In the genomic region with DNA sequence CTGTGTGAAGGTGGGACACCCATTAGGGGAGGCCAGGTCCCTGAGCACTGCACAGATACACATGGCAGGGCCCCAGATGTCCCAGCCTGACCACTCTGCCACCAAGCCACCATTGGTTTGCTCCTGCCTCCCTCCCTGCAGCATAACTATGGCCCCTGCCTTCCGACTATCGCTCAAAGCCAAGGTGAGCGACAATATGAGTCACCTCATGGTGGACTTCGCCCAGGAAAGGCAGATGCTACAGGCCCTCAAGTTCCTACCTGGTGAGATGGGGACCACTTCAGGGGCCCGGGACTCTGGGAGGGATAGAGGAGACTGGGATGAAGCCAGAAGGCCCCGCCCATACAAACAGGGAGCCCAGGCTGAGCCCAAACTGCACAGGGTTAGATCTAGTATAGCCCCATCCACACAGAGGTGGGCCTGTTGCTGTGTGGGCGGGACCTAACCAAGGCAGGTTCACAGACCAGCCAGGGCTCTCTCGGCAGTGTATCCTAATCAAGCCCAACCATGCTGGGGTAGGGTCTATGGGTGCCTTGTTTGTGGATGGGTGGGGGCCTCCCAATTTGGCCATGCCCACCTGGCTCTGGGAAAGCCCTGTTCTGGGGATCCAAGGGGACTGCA, we compare ENCODE assay signal across 20 mouse cellular contexts. TPM values are rescaled to one million over a fixed set of nuclear protein-coding genes. Genes with fewer than 3 reads are reported as not detected.
DNase-seq lines count a peak whose midpoint lies in the region; ATAC-seq and TF ChIP-seq lines count a peak whose summit lies in the region.
"Had no signal": no experiment of that assay in that cellular context is flagged by ENCODE, and none has a peak within 500 bp of the region (broad histone marks: within the 10 kb centered on the region; RNA-seq: fewer than 3 reads in every experiment).

No protein-coding gene starts in this region.

- no peaks in the 10 kb centered on the region for H3K36me3 ChIP-seq in liver, embryonic 12.5 days
- H3K36me3 ChIP-seq in liver, postnatal 0 days (replicated peaks; ENCODE audit: insufficient read depth, low read length): no peaks in the 10 kb centered on the region
- no peaks in the 10 kb centered on the region for H3K36me3 ChIP-seq in intestine, embryonic 14.5 days (ENCODE audit: control insufficient read depth, insufficient read depth, low read length)
- no peaks in the 10 kb centered on the region for H3K36me3 ChIP-seq in stomach, embryonic 16.5 days (ENCODE audit: control insufficient read depth, insufficient read depth, low read length)
- H3K36me3 ChIP-seq in hindbrain, embryonic 13.5 days: peaks cover 66% of the 10 kb centered on the region
- H3K36me3 ChIP-seq: kidney, embryonic 15.5 days had no signal

- peaks cover 36% of the 10 kb centered on the region for H3K27me3 ChIP-seq in liver, embryonic 12.5 days (replicated peaks)
- H3K27me3 ChIP-seq in liver, postnatal 0 days (ENCODE audit: insufficient read depth, low read length): peaks cover 13% of the 10 kb centered on the region
- H3K27me3 ChIP-seq in intestine, embryonic 14.5 days (replicated peaks; ENCODE audit: control insufficient read depth, insufficient read depth, low read length): no peaks in the 10 kb centered on the region
- no peaks in the 10 kb centered on the region for H3K27me3 ChIP-seq in stomach, embryonic 16.5 days (ENCODE audit: control insufficient read depth, insufficient read depth, low read length)
- no peaks in the 10 kb centered on the region for H3K27me3 ChIP-seq in hindbrain, embryonic 13.5 days
- H3K27me3 ChIP-seq: forebrain, embryonic 13.5 days; kidney, embryonic 15.5 days; limb, embryonic 13.5 days; neural tube, embryonic 12.5 days had no signal

- TF ChIP-seq CTCF in liver, postnatal 0 days (IDR thresholded peaks at IDR 0.05; ENCODE audit: low read depth): no peak

- H3K4me3 ChIP-seq in liver, embryonic 12.5 days: no peak overlapping the region
- H3K4me3 ChIP-seq in liver, postnatal 0 days (ENCODE audit: low read depth, low read length): no peak overlapping the region
- H3K4me3 ChIP-seq in intestine, embryonic 14.5 days (ENCODE audit: low read depth, low read length): no peak overlapping the region
- no peak overlapping the region for H3K4me3 ChIP-seq in stomach, embryonic 16.5 days (replicated peaks; ENCODE audit: low read length)
- H3K4me3 ChIP-seq in hindbrain, embryonic 13.5 days: no peak overlapping the region
- H3K4me3 ChIP-seq: forebrain, embryonic 13.5 days; kidney, embryonic 15.5 days; limb, embryonic 13.5 days; neural tube, embryonic 12.5 days had no signal

- ATAC-seq in liver, embryonic 12.5 days: peak; percentile 55
- no peak for ATAC-seq in liver, postnatal 0 days
- peak; percentile 41 for ATAC-seq in intestine, embryonic 14.5 days (replicated peaks; ENCODE audit: low FRiP score, low TSS enrichment, low read depth)
- ATAC-seq in stomach, embryonic 16.5 days (ENCODE audit: insufficient read depth, low FRiP score): peak; percentile 15; the same call in 1 of the 2 replicates
- ATAC-seq in hindbrain, embryonic 13.5 days (ENCODE audit: low FRiP score): no peak
- ATAC-seq: forebrain, embryonic 13.5 days; hindbrain, postnatal 0 days had no signal

- DNase-seq in liver, postnatal 0 days: no peak
- peak; percentile 40 for DNase-seq in ZHBTc4 (ENCODE audit: low read depth, low spot score)
- no peak for DNase-seq in intestine, embryonic 14.5 days (ENCODE audit: low spot score)
- DNase-seq in T-cell, adult 2 months (ENCODE audit: low spot score): no peak
- DNase-seq: adrenal gland, postnatal 25 days; cerebellum, adult 11-12 months; cerebellum, postnatal 14 days; gastrocnemius, postnatal 10 days; heart, adult 11 months; lung, embryonic 14.5 days had no signal

- no peak for TF ChIP-seq EP300 in liver, postnatal 0 days (IDR thresholded peaks at IDR 0.05; ENCODE audit: low read depth)

- no peak overlapping the region for H3K27ac ChIP-seq in liver, embryonic 12.5 days
- H3K27ac ChIP-seq in liver, postnatal 0 days (ENCODE audit: low read depth): no peak overlapping the region
- no peak overlapping the region for H3K27ac ChIP-seq in intestine, embryonic 14.5 days (ENCODE audit: low read depth)
- no peak overlapping the region for H3K27ac ChIP-seq in stomach, embryonic 16.5 days (ENCODE audit: low read length)
- H3K27ac ChIP-seq in hindbrain, embryonic 13.5 days: no peak overlapping the region
- H3K27ac ChIP-seq: forebrain, embryonic 13.5 days; hindbrain, postnatal 0 days; kidney, embryonic 15.5 days; limb, embryonic 13.5 days; macrophage; neural tube, embryonic 12.5 days had no signal

- no peaks in the 10 kb centered on the region for H3K9me3 ChIP-seq in liver, embryonic 12.5 days (replicated peaks)
- H3K9me3 ChIP-seq in liver, postnatal 0 days (ENCODE audit: low read length): no peaks in the 10 kb centered on the region
- H3K9me3 ChIP-seq in intestine, embryonic 14.5 days (ENCODE audit: control insufficient read depth, low read length): no peaks in the 10 kb centered on the region
- H3K9me3 ChIP-seq in stomach, embryonic 16.5 days (replicated peaks; ENCODE audit: control insufficient read depth, low read length): no peaks in the 10 kb centered on the region
- no peaks in the 10 kb centered on the region for H3K9me3 ChIP-seq in hindbrain, embryonic 13.5 days
- H3K9me3 ChIP-seq: forebrain, embryonic 13.5 days; kidney, embryonic 15.5 days; limb, embryonic 13.5 days; neural tube, embryonic 12.5 days had no signal

- no peaks in the 10 kb centered on the region for H3K4me1 ChIP-seq in liver, embryonic 12.5 days
- no peaks in the 10 kb centered on the region for H3K4me1 ChIP-seq in liver, postnatal 0 days (ENCODE audit: insufficient read depth)
- H3K4me1 ChIP-seq in intestine, embryonic 14.5 days (replicated peaks; ENCODE audit: control insufficient read depth, insufficient read depth, low read length): peaks cover 6% of the 10 kb centered on the region; the same call in 1 of the 2 replicates
- H3K4me1 ChIP-seq in stomach, embryonic 16.5 days (ENCODE audit: control insufficient read depth, insufficient read depth, low read length): 0 out of 2 replicates have a peak, but pooled peaks cover 7% of the 10 kb centered on the region
- H3K4me1 ChIP-seq in hindbrain, embryonic 13.5 days (replicated peaks): peaks cover 22% of the 10 kb centered on the region

- WGBS in liver, embryonic 12.5 days (ENCODE audit: insufficient replicate concordance): 59% methylated on average over 8 of the region's 8 CpGs
- WGBS in liver, postnatal 0 days (ENCODE audit: insufficient replicate concordance): 67% methylated on average over 8 of the region's 8 CpGs
- WGBS in intestine, embryonic 14.5 days: 81% methylated on average over 8 of the region's 8 CpGs
- 82% methylated on average over 8 of the region's 8 CpGs for WGBS in stomach, embryonic 16.5 days
- WGBS in hindbrain, embryonic 13.5 days: 84% methylated on average over 8 of the region's 8 CpGs

- H3K9ac ChIP-seq in liver, embryonic 12.5 days: no peak overlapping the region
- H3K9ac ChIP-seq in liver, postnatal 0 days (replicated peaks): no peak overlapping the region
- H3K9ac ChIP-seq in intestine, embryonic 14.5 days (ENCODE audit: low read length): no peak overlapping the region
- no peak overlapping the region for H3K9ac ChIP-seq in stomach, embryonic 16.5 days (ENCODE audit: low read length)
- H3K9ac ChIP-seq in hindbrain, embryonic 13.5 days: no peak overlapping the region
- H3K9ac ChIP-seq: forebrain, embryonic 13.5 days; kidney, embryonic 15.5 days; limb, embryonic 13.5 days; lung, embryonic 14.5 days; neural tube, embryonic 12.5 days had no signal

- H3K4me2 ChIP-seq in liver, embryonic 12.5 days: no peak overlapping the region
- H3K4me2 ChIP-seq in liver, postnatal 0 days (ENCODE audit: low read depth, low read length): no peak overlapping the region
- H3K4me2 ChIP-seq in intestine, embryonic 14.5 days (ENCODE audit: low read length): no peak overlapping the region
- no peak overlapping the region for H3K4me2 ChIP-seq in stomach, embryonic 16.5 days (ENCODE audit: low read depth, low read length)
- H3K4me2 ChIP-seq in hindbrain, embryonic 13.5 days: no peak overlapping the region
- H3K4me2 ChIP-seq: forebrain, embryonic 13.5 days; kidney, embryonic 15.5 days; limb, embryonic 13.5 days; lung, embryonic 14.5 days; midbrain, embryonic 11.5 days; neural tube, embryonic 12.5 days had no signal

RNA-seq across cellular contexts. Expression of gene Fsd1, which starts 4.1 kb away (rescaled TPM):
- 1.7 and 2.3 TPM in 2 replicates for polyA plus RNA-seq in liver, embryonic 12.5 days (2016; fragmentation: Nextera tagmentation; extraction: Ambion mirVana)
- polyA plus RNA-seq in liver, postnatal 0 days (2015; fragmentation: Nextera tagmentation; extraction: Ambion mirVana): not detected in 2 replicates
- polyA plus RNA-seq in intestine, embryonic 14.5 days (2014; fragmentation: Nextera tagmentation; extraction: Ambion mirVana): 16.9 and 18.8 TPM in 2 replicates
- 9.9 and 13.9 TPM in 2 replicates for polyA plus RNA-seq in stomach, embryonic 16.5 days (2015; fragmentation: Nextera tagmentation; extraction: Ambion mirVana)
- polyA plus RNA-seq in hindbrain, embryonic 13.5 days (2015; fragmentation: Nextera tagmentation; extraction: Ambion mirVana): 159 and 172 TPM in 2 replicates
- polyA plus RNA-seq: macrophage had no signal

RNA-seq across cellular contexts. Expression of gene Stap2, which starts 15.0 kb away (rescaled TPM):
- polyA plus RNA-seq in liver, embryonic 12.5 days (2016; fragmentation: Nextera tagmentation; extraction: Ambion mirVana): 1.8 and 2.1 TPM in 2 replicates
- 14.3 and 16.8 TPM in 2 replicates for polyA plus RNA-seq in liver, postnatal 0 days (2015; fragmentation: Nextera tagmentation; extraction: Ambion mirVana)
- polyA plus RNA-seq in intestine, embryonic 14.5 days (2014; fragmentation: Nextera tagmentation; extraction: Ambion mirVana): 24.3 and 25.9 TPM in 2 replicates
- polyA plus RNA-seq in stomach, embryonic 16.5 days (2015; fragmentation: Nextera tagmentation; extraction: Ambion mirVana): 41.2 and 53.7 TPM in 2 replicates
- 5.7 and 5.8 TPM in 2 replicates for polyA plus RNA-seq in hindbrain, embryonic 13.5 days (2015; fragmentation: Nextera tagmentation; extraction: Ambion mirVana)

RNA-seq across cellular contexts. Expression of gene Mpnd, which starts 15.1 kb away (rescaled TPM):
- 27.4 and 29.1 TPM in 2 replicates for polyA plus RNA-seq in liver, embryonic 12.5 days (2016; fragmentation: Nextera tagmentation; extraction: Ambion mirVana)
- polyA plus RNA-seq in liver, postnatal 0 days (2015; fragmentation: Nextera tagmentation; extraction: Ambion mirVana): 17.5 and 23.9 TPM in 2 replicates
- 110 and 115 TPM in 2 replicates for polyA plus RNA-seq in intestine, embryonic 14.5 days (2014; fragmentation: Nextera tagmentation; extraction: Ambion mirVana)
- 52.0 and 60.7 TPM in 2 replicates for polyA plus RNA-seq in stomach, embryonic 16.5 days (2015; fragmentation: Nextera tagmentation; extraction: Ambion mirVana)
- polyA plus RNA-seq in hindbrain, embryonic 13.5 days (2015; fragmentation: Nextera tagmentation; extraction: Ambion mirVana): 159 and 163 TPM in 2 replicates

RNA-seq across cellular contexts. Expression of gene Shd, which starts 20.1 kb away (rescaled TPM):
- polyA plus RNA-seq in liver, embryonic 12.5 days (2016; fragmentation: Nextera tagmentation; extraction: Ambion mirVana): 0.81 and 0.95 TPM in 2 replicates
- 0.26 and 0.34 TPM in 2 replicates for polyA plus RNA-seq in liver, postnatal 0 days (2015; fragmentation: Nextera tagmentation; extraction: Ambion mirVana)
- 13.2 and 18.3 TPM in 2 replicates for polyA plus RNA-seq in intestine, embryonic 14.5 days (2014; fragmentation: Nextera tagmentation; extraction: Ambion mirVana)
- 8.1 and 8.6 TPM in 2 replicates for polyA plus RNA-seq in stomach, embryonic 16.5 days (2015; fragmentation: Nextera tagmentation; extraction: Ambion mirVana)
- 170 and 182 TPM in 2 replicates for polyA plus RNA-seq in hindbrain, embryonic 13.5 days (2015; fragmentation: Nextera tagmentation; extraction: Ambion mirVana)
- polyA plus RNA-seq: macrophage had no signal

RNA-seq across cellular contexts. Expression of gene Yju2, which starts 31.5 kb away (rescaled TPM):
- 14.6 and 15.6 TPM in 2 replicates for polyA plus RNA-seq in liver, embryonic 12.5 days (2016; fragmentation: Nextera tagmentation; extraction: Ambion mirVana)
- 6.3 and 7.1 TPM in 2 replicates for polyA plus RNA-seq in liver, postnatal 0 days (2015; fragmentation: Nextera tagmentation; extraction: Ambion mirVana)
- polyA plus RNA-seq in intestine, embryonic 14.5 days (2014; fragmentation: Nextera tagmentation; extraction: Ambion mirVana): 18.6 and 23.6 TPM in 2 replicates
- polyA plus RNA-seq in stomach, embryonic 16.5 days (2015; fragmentation: Nextera tagmentation; extraction: Ambion mirVana): 21.6 and 24.3 TPM in 2 replicates
- 23.2 and 25.2 TPM in 2 replicates for polyA plus RNA-seq in hindbrain, embryonic 13.5 days (2015; fragmentation: Nextera tagmentation; extraction: Ambion mirVana)

Comparison
In these comparisons a context has a peak if more than half of its experiments do, and no peak if none do; other contexts are left out.
1. ATAC-seq: peak in liver, embryonic 12.5 days (single experiment), intestine, embryonic 14.5 days (single experiment) and stomach, embryonic 16.5 days (single experiment); none in liver, postnatal 0 days (single experiment) and hindbrain, embryonic 13.5 days (single experiment).